Mouse (Mus musculus) cerebellum, adult 2 months (tissue): ENCODE data around the gene Klhl18. TPM values are rescaled to one million over a fixed set of nuclear protein-coding genes. Genes with fewer than 3 reads are reported as not detected.
"Not testable (repeated sequence)": the region's sequence is repeated elsewhere in the genome, so short reads cannot be mapped to it uniquely, and the experiment has no call there.

ENCODE experiments used
- DNase-seq, 2 experiments: peaks; one replicate each; pipeline ENCODE4 v3.0.0; 2021
- H3K27ac ChIP-seq: fragments of 200-500 bp; 2 replicates; pipeline ENCODE4 v1.5.1; 2012; ENCODE audit warnings: low read length, control low read depth, inconsistent platforms; ENCODE audit not compliant: insufficient read depth
- H3K27me3 ChIP-seq: fragments of 200-500 bp; 2 replicates; pipeline ENCODE4 v1.6.1; 2012; ENCODE audit warnings: inconsistent platforms, mild to moderate bottlenecking, low read length, moderate library complexity; ENCODE audit not compliant: control insufficient read depth, insufficient read depth
- H3K4me1 ChIP-seq: fragments of 200-500 bp; 2 replicates; pipeline ENCODE4 v1.6.1; 2011; ENCODE audit warnings: low read length; ENCODE audit not compliant: control insufficient read depth, insufficient read depth
- H3K4me3 ChIP-seq: fragments of 200-500 bp; replicated peaks from 2 replicates; pipeline ENCODE3; 2011; ENCODE audit warnings: mild to moderate bottlenecking, low read depth, low read length, control low read depth; ENCODE audit not compliant: insufficient read depth
- CTCF ChIP-seq: fragments of 200-500 bp; IDR thresholded peaks from 2 replicates; pipeline ENCODE4 v1.5.1; 2011; ENCODE audit warnings: low read depth, mild to moderate bottlenecking, control low read depth, low read length, moderate library complexity, borderline replicate concordance; ENCODE audit not compliant: insufficient read depth
- POLR2A ChIP-seq: fragments of 200-500 bp; IDR thresholded peaks from 2 replicates; pipeline ENCODE4 v1.6.1; 2011; ENCODE audit warnings: low read length, control low read depth, borderline replicate concordance; ENCODE audit not compliant: insufficient read depth
- WGBS: fragments of 180-500 bp; shearing (Covaris S2); methylation state at CpG from one replicate; pipeline ENCODE4 v1.1.7; 2018; 5-methylcytosine and 5-hydroxymethylcytosine counted together
- polyA plus RNA-seq: library from polyadenylated mRNA; depleted of rRNA; stranded (reverse); fragments of >200 nt; gene quantifications from 2 replicates; pipeline ENCODE4 v1.2.3, GENCODE M21; 2012

The Klhl18 gene
- polyA plus RNA-seq, 1 experiment = 25.9 TPM

- Histone ChIP-seq H3K27ac (no peak overlapping the region), H3K4me1 (peaks cover 4% of the 10 kb centered on the region; the same call in 1 of the 2 replicates), H3K27me3 (no peaks in the 10 kb centered on the region), H3K4me3 (no peak overlapping the region)
- no peak for TF ChIP-seq CTCF
- TF ChIP-seq POLR2A = no peak
- no peak for DNase-seq
- WGBS = 37% methylated on average over 7 of the region's 7 CpGs
These were observed 63.6 kb downstream of the Klhl18 start for GRCm38 (mm10) chr9:110412926-110413325.

- DNase-seq = peak; percentile 67 to 72
- 37% methylated on average over 6 of the region's 6 CpGs for WGBS
- no peak overlapping the region for H3K27ac ChIP-seq
- TF ChIP-seq POLR2A (no peak), CTCF (peak; percentile 89)
- H3K4me1 ChIP-seq = peaks cover 4% of the 10 kb centered on the region; the same call in 1 of the 2 replicates
- H3K27me3 ChIP-seq = no peaks in the 10 kb centered on the region
- no peak overlapping the region for H3K4me3 ChIP-seq
These were observed 65.3 kb downstream of the Klhl18 start for GRCm38 (mm10) chr9:110410908-110411887.

GRCm38 (mm10) chr9:110408099-110408773 is 68.3 kb downstream of the Klhl18 start, which contains the start of gene Ptpn23:
Ptpn23 (minus strand) TSS chr9:110408213.
- Histone ChIP-seq H3K4me3 (peak within 1 kb of the TSS; percentile 89), H3K27ac (peak within 1 kb of the TSS; percentile 67), H3K4me1 (peaks cover 4% of the 10 kb centered on the region; the same call in 1 of the 2 replicates), H3K27me3 (no peaks in the 10 kb centered on the region)
- under 1% methylated on average over 39 of the region's 39 CpGs for WGBS
- TF ChIP-seq POLR2A (peak; percentile 83; the same call in 1 of the 2 replicates), CTCF (no peak)
- DNase-seq = peak; percentile 93 to 95

GRCm38 (mm10) chr9:110407311-110408098 is 69.0 kb downstream of the Klhl18 start:
- H3K27me3 ChIP-seq = no peaks in the 10 kb centered on the region
- peak overlapping the region; percentile 52 for H3K27ac ChIP-seq
- TF ChIP-seq CTCF (no peak), POLR2A (no peak)
- peak overlapping the region; percentile 73 for H3K4me3 ChIP-seq
- peaks cover 4% of the 10 kb centered on the region; the same call in 1 of the 2 replicates for H3K4me1 ChIP-seq
- no peak for DNase-seq
- WGBS = 2% methylated on average over 41 of the region's 41 CpGs

GRCm38 (mm10) chr9:110403240-110403639 is 73.3 kb downstream of the Klhl18 start:
- DNase-seq, H3K27ac ChIP-seq, H3K27me3 ChIP-seq, H3K4me1 ChIP-seq, H3K4me3 ChIP-seq: not testable (repeated sequence)
- WGBS = 91% methylated on average over 4 of the region's 4 CpGs

- TF ChIP-seq POLR2A (no peak), CTCF (no peak)
- 94% methylated on average over 2 of the region's 2 CpGs for WGBS
These were observed 73.8 kb downstream of the Klhl18 start for GRCm38 (mm10) chr9:110402731-110403130.

GRCm38 (mm10) chr9:110400650-110401049 is 75.8 kb downstream of the Klhl18 start:
- TF ChIP-seq POLR2A = no peak
- Histone ChIP-seq H3K27me3 (no peaks in the 10 kb centered on the region), H3K4me3 (no peak overlapping the region), H3K27ac (no peak overlapping the region), H3K4me1 (no peaks in the 10 kb centered on the region)
- 75% methylated on average over 5 of the region's 5 CpGs for WGBS
- no peak for DNase-seq

More at GRCm38 (mm10) chr9:110402731-110403130, 73.8 kb downstream of the Klhl18 start:
- no peak for DNase-seq
- Histone ChIP-seq H3K27ac (no peak overlapping the region), H3K4me1 (no peaks in the 10 kb centered on the region; the same call in 1 of the 2 replicates), H3K27me3 (no peaks in the 10 kb centered on the region), H3K4me3 (no peak overlapping the region)
